Mouse (Mus musculus): ENCODE measurements around the gene Chd2. TPM values are rescaled to one million over a fixed set of nuclear protein-coding genes. Genes with fewer than 3 reads are reported as not detected.
"Not testable (repeated sequence)": the region's sequence is repeated elsewhere in the genome, so short reads cannot be mapped to it uniquely, and the experiment has no call there.

The Chd2 gene
- total RNA-seq, 1 experiment: 46.6 TPM

- H3K4me1 ChIP-seq (ENCODE audit: control insufficient read depth in 2 of 2, insufficient read depth in 2 of 2, low read length in 2 of 2, poor library complexity in 1 of 2): peaks cover 6 to 11% of the 10 kb centered on the region in 2 experiments; a peak in 2 of 4 replicates
- no peak overlapping the region for H3K27ac ChIP-seq (ENCODE audit: insufficient read depth, low read depth, low read length, poor library complexity, severe bottlenecking)
- H3K9me3 ChIP-seq (ENCODE audit: control insufficient read depth, insufficient read depth, low read depth, low read length): no peaks in the 10 kb centered on the region
- in situ Hi-C loops (cut with MboI; ENCODE audit: low sequenced_read_pairs in 2 of 2, unreplicated experiment in 2 of 2): no loop called here
- H3K4me3 ChIP-seq (ENCODE audit: insufficient read depth in 1 of 2, low read depth in 1 of 2, low read length in 2 of 2, poor library complexity in 1 of 2, severe bottlenecking in 1 of 2): no peak overlapping the region
- DNase-seq (ENCODE audit: low read depth, low spot score): no peak
- TF ChIP-seq MAFK (IDR thresholded peaks at IDR 0.05; ENCODE audit: insufficient read depth, low read depth, low read length): no peak
- no peak for TF ChIP-seq CHD2 (IDR thresholded peaks at IDR 0.05; ENCODE audit: low read depth, low read length)
- TF ChIP-seq ZNF384 (IDR thresholded peaks at IDR 0.05; ENCODE audit: low read depth, low read length): no peak
- TF ChIP-seq HCFC1 (IDR thresholded peaks at IDR 0.05; ENCODE audit: borderline replicate concordance, insufficient read depth, low read length): no peak
- no peak for TF ChIP-seq ZC3H11A (IDR thresholded peaks at IDR 0.05; ENCODE audit: borderline replicate concordance, low read depth, low read length)
- peaks cover 10% of the 10 kb centered on the region for H3K36me3 ChIP-seq (ENCODE audit: control insufficient read depth, insufficient read depth, low read length, poor library complexity, severe bottlenecking)
- H3K9ac ChIP-seq (ENCODE audit: insufficient read depth, low read depth, low read length, poor library complexity, severe bottlenecking): no peak overlapping the region; the same call in 1 of the 2 replicates
These were observed 21.4 kb downstream of the Chd2 start for GRCm38 (mm10) chr7:73520231-73520630.

- H3K27ac ChIP-seq (ENCODE audit: insufficient read depth, low read depth, low read length, poor library complexity, severe bottlenecking): peak overlapping the region; percentile 47; the same call in 1 of the 2 replicates
- in situ Hi-C loops (cut with MboI; ENCODE audit: low sequenced_read_pairs in 2 of 2, unreplicated experiment in 2 of 2): no loop called here
- peak overlapping the region; percentile 33; the same call in 1 of the 2 replicates for H3K9ac ChIP-seq (ENCODE audit: insufficient read depth, low read depth, low read length, poor library complexity, severe bottlenecking)
- H3K4me3 ChIP-seq (ENCODE audit: insufficient read depth in 1 of 2, low read depth in 1 of 2, low read length in 2 of 2, poor library complexity in 1 of 2, severe bottlenecking in 1 of 2): peak overlapping the region; percentile 50 to 76
- H3K9me3 ChIP-seq (ENCODE audit: control insufficient read depth, insufficient read depth, low read depth, low read length): no peaks in the 10 kb centered on the region
- no peak for DNase-seq (ENCODE audit: low read depth, low spot score)
- H3K4me1 ChIP-seq (ENCODE audit: control insufficient read depth in 2 of 2, insufficient read depth in 2 of 2, low read length in 2 of 2, poor library complexity in 1 of 2): peaks cover 4 to 11% of the 10 kb centered on the region in 2 experiments; a peak in 2 of 4 replicates
- peaks cover 15% of the 10 kb centered on the region for H3K36me3 ChIP-seq (ENCODE audit: control insufficient read depth, insufficient read depth, low read length, poor library complexity, severe bottlenecking)
- TF ChIP-seq ZC3H11A (IDR thresholded peaks at IDR 0.05; ENCODE audit: borderline replicate concordance, low read depth, low read length): no peak
- no peak for TF ChIP-seq HCFC1 (IDR thresholded peaks at IDR 0.05; ENCODE audit: borderline replicate concordance, insufficient read depth, low read length)
- peak; percentile 53; the same call in 1 of the 2 replicates for TF ChIP-seq MAFK (IDR thresholded peaks at IDR 0.05; ENCODE audit: insufficient read depth, low read depth, low read length)
These were observed 22.4 kb downstream of the Chd2 start for GRCm38 (mm10) chr7:73519060-73519796.

- H3K4me3 ChIP-seq (ENCODE audit: insufficient read depth in 1 of 2, low read depth in 1 of 2, low read length in 2 of 2, poor library complexity in 1 of 2, severe bottlenecking in 1 of 2): peak overlapping the region; percentile 50 to 76; a peak in 3 of 4 replicates
- H3K9ac ChIP-seq (ENCODE audit: insufficient read depth, low read depth, low read length, poor library complexity, severe bottlenecking); DNase-seq (ENCODE audit: low read depth, low spot score); H3K9me3 ChIP-seq (ENCODE audit: control insufficient read depth, insufficient read depth, low read depth, low read length); in situ Hi-C loops (cut with MboI; ENCODE audit: low sequenced_read_pairs in 2 of 2, unreplicated experiment in 2 of 2): not testable (repeated sequence)
- peak; percentile 55; the same call in 1 of the 2 replicates for TF ChIP-seq ZNF384 (IDR thresholded peaks at IDR 0.05; ENCODE audit: low read depth, low read length)
- peak overlapping the region; percentile 47; the same call in 1 of the 2 replicates for H3K27ac ChIP-seq (ENCODE audit: insufficient read depth, low read depth, low read length, poor library complexity, severe bottlenecking)
- H3K4me1 ChIP-seq (ENCODE audit: control insufficient read depth in 2 of 2, insufficient read depth in 2 of 2, low read length in 2 of 2, poor library complexity in 1 of 2): peaks cover 4 to 11% of the 10 kb centered on the region in 2 experiments; a peak in 2 of 4 replicates
- peaks cover 19% of the 10 kb centered on the region for H3K36me3 ChIP-seq (ENCODE audit: control insufficient read depth, insufficient read depth, low read length, poor library complexity, severe bottlenecking)
These were observed 23.2 kb downstream of the Chd2 start for GRCm38 (mm10) chr7:73518373-73518980.

GRCm38 (mm10) chr7:73517432-73518054 is 24.1 kb downstream of the Chd2 start:
- Histone ChIP-seq H3K9me3 (ENCODE audit: control insufficient read depth, insufficient read depth, low read depth, low read length) (no peaks in the 10 kb centered on the region), H3K27ac (ENCODE audit: insufficient read depth, low read depth, low read length, poor library complexity, severe bottlenecking) (peak overlapping the region; percentile 90), H3K36me3 (ENCODE audit: control insufficient read depth, insufficient read depth, low read length, poor library complexity, severe bottlenecking) (peaks cover 19% of the 10 kb centered on the region), H3K4me1 (ENCODE audit: control insufficient read depth in 2 of 2, insufficient read depth in 2 of 2, low read length in 2 of 2, poor library complexity in 1 of 2) (peaks cover 4 to 11% of the 10 kb centered on the region in 2 experiments; a peak in 2 of 4 replicates), H3K9ac (ENCODE audit: insufficient read depth, low read depth, low read length, poor library complexity, severe bottlenecking) (peak overlapping the region; percentile 46; the same call in 1 of the 2 replicates), H3K4me3 (ENCODE audit: insufficient read depth in 1 of 2, low read depth in 1 of 2, low read length in 2 of 2, poor library complexity in 1 of 2, severe bottlenecking in 1 of 2) (peak overlapping the region in 1 of 2 experiments; percentile 20; a peak in 2 of 4 replicates)
- TF ChIP-seq ZNF384 (IDR thresholded peaks at IDR 0.05; ENCODE audit: low read depth, low read length) (no peak), MAFK (IDR thresholded peaks at IDR 0.05; ENCODE audit: insufficient read depth, low read depth, low read length) (peak; percentile 91)
- in situ Hi-C loops (cut with MboI; ENCODE audit: low sequenced_read_pairs in 2 of 2, unreplicated experiment in 2 of 2): no loop called here
- DNase-seq (ENCODE audit: low read depth, low spot score): no peak
